23 mouse cellular contexts compared by ENCODE assay signal in genomic region chr17:85609621-85610392, GRCm38 (mm10). TPM values are rescaled to one million over a fixed set of nuclear protein-coding genes. Genes with fewer than 3 reads are reported as not detected.
DNase-seq lines count a peak whose midpoint lies in the region; ATAC-seq lines count a peak whose summit lies in the region.
"Had no signal": no experiment of that assay in that cellular context is flagged by ENCODE, and none has a peak within 500 bp of the region (broad histone marks: within the 10 kb centered on the region; RNA-seq: fewer than 3 reads in every experiment).

No protein-coding gene starts in this region.

- WGBS in hindbrain, embryonic 10.5 days = 3% methylated on average over 13 of the region's 13 CpGs
- WGBS in hindbrain, embryonic 13.5 days = 3% methylated on average over 13 of the region's 13 CpGs
- 11% methylated on average over 13 of the region's 13 CpGs for WGBS in embryonic facial prominence, embryonic 10.5 days

- no peak overlapping the region for H3K4me3 ChIP-seq in hindbrain, embryonic 10.5 days
- no peak overlapping the region for H3K4me3 ChIP-seq in hindbrain, embryonic 13.5 days
- H3K4me3 ChIP-seq in embryonic facial prominence, embryonic 10.5 days = peak overlapping the region; percentile 61; the same call in 1 of the 2 replicates
- H3K4me3 ChIP-seq: layer of hippocampus, adult 2 months; limb, embryonic 15.5 days; liver, embryonic 15.5 days; stomach, embryonic 15.5 days had no signal

- H3K36me3 ChIP-seq in hindbrain, embryonic 10.5 days = no peaks in the 10 kb centered on the region
- H3K36me3 ChIP-seq in hindbrain, embryonic 13.5 days = no peaks in the 10 kb centered on the region
- H3K36me3 ChIP-seq in embryonic facial prominence, embryonic 10.5 days (replicated peaks) = no peaks in the 10 kb centered on the region
- H3K36me3 ChIP-seq: limb, embryonic 15.5 days; liver, embryonic 15.5 days; stomach, embryonic 15.5 days had no signal

- H3K4me1 ChIP-seq in hindbrain, embryonic 10.5 days (replicated peaks) = peaks cover 23% of the 10 kb centered on the region
- H3K4me1 ChIP-seq in hindbrain, embryonic 13.5 days (replicated peaks) = peaks cover 8% of the 10 kb centered on the region
- H3K4me1 ChIP-seq in embryonic facial prominence, embryonic 10.5 days = peaks cover 34% of the 10 kb centered on the region
- H3K4me1 ChIP-seq: liver, embryonic 15.5 days had no signal

- no peak overlapping the region for H3K9ac ChIP-seq in hindbrain, embryonic 13.5 days
- H3K9ac ChIP-seq: limb, embryonic 15.5 days; liver, embryonic 15.5 days; stomach, embryonic 15.5 days had no signal

- H3K4me2 ChIP-seq in hindbrain, embryonic 13.5 days = no peak overlapping the region
- H3K4me2 ChIP-seq: limb, embryonic 15.5 days; liver, embryonic 15.5 days had no signal

- H3K27me3 ChIP-seq in hindbrain, embryonic 10.5 days (ENCODE audit: insufficient read depth, poor library complexity, severe bottlenecking) = peaks cover 100% of the 10 kb centered on the region
- peaks cover 93% of the 10 kb centered on the region for H3K27me3 ChIP-seq in hindbrain, embryonic 13.5 days
- peaks cover 100% of the 10 kb centered on the region for H3K27me3 ChIP-seq in embryonic facial prominence, embryonic 10.5 days (replicated peaks; ENCODE audit: low read depth, poor library complexity, severe bottlenecking)

- no peak overlapping the region for H3K27ac ChIP-seq in hindbrain, embryonic 10.5 days
- no peak overlapping the region for H3K27ac ChIP-seq in hindbrain, embryonic 13.5 days
- no peak overlapping the region for H3K27ac ChIP-seq in embryonic facial prominence, embryonic 10.5 days (replicated peaks)
- H3K27ac ChIP-seq: layer of hippocampus, adult 2 months; limb, embryonic 15.5 days; liver, embryonic 15.5 days; stomach, embryonic 15.5 days had no signal

- no peaks in the 10 kb centered on the region for H3K9me3 ChIP-seq in hindbrain, embryonic 10.5 days
- no peaks in the 10 kb centered on the region for H3K9me3 ChIP-seq in hindbrain, embryonic 13.5 days
- no peaks in the 10 kb centered on the region for H3K9me3 ChIP-seq in embryonic facial prominence, embryonic 10.5 days
- H3K9me3 ChIP-seq: limb, embryonic 15.5 days; liver, embryonic 15.5 days; stomach, embryonic 15.5 days had no signal

- DNase-seq in hindbrain, embryonic 10.5 days (ENCODE audit: low spot score) = peak; percentile 18
- peak; percentile 71 for DNase-seq in Muller cell, postnatal 12 days (ENCODE audit: inconsistent ontology term)
- peak; percentile 24 for DNase-seq in embryonic facial prominence, embryonic 10.5 days (ENCODE audit: low spot score)
- peak; percentile 36 for DNase-seq in retina, embryonic 14.5 days (ENCODE audit: low spot score)
- DNase-seq in urinary bladder, postnatal 25 days (ENCODE audit: low spot score) = no peak
- no peak for DNase-seq in layer of hippocampus, adult 9-11 months
- DNase-seq: adrenal gland, postnatal 10 days; cerebellum, adult 9-10 months; gastrocnemius, postnatal 25 days; kidney, adult 2 months; kidney, postnatal 14 days; right cerebral cortex, postnatal 25 days; thymus, adult 18-20 months had no signal

- no peak for ATAC-seq in hindbrain, embryonic 13.5 days (ENCODE audit: low FRiP score)
- ATAC-seq: activated CD4-positive, CD25-positive, alpha-beta regulatory T cell, adult 4 months; inflammation-experienced regulatory T-cells, adult 6 months; lung, postnatal 0 days had no signal

RNA-seq across cellular contexts. Expression of gene Six3, which starts 3.6 kb away (rescaled TPM):
- polyA plus RNA-seq in hindbrain, embryonic 10.5 days (2016; fragmentation: Nextera tagmentation; extraction: Ambion mirVana) = 0.46 and 1.9 TPM in 2 replicates
- 0.85 and 0.97 TPM in 2 replicates for polyA plus RNA-seq in hindbrain, embryonic 13.5 days (2015; fragmentation: Nextera tagmentation; extraction: Ambion mirVana)
- 8.8 and 13.1 TPM in 2 replicates for polyA plus RNA-seq in embryonic facial prominence, embryonic 10.5 days (2016; fragmentation: Nextera tagmentation; extraction: Ambion mirVana)
- polyA plus RNA-seq: activated CD4-positive, CD25-positive, alpha-beta regulatory T cell, adult 4 months; heart, embryonic 16.5 days; kidney, adult 2 months; limb, embryonic 15.5 days; liver, embryonic 15.5 days; lung, postnatal 0 days; neural tube, embryonic 14.5 days; stomach, embryonic 15.5 days had no signal

Comparison
In these comparisons a context has a peak if more than half of its experiments do, and no peak if none do; other contexts are left out.
1. DNase-seq: peak in hindbrain, embryonic 10.5 days (single experiment), Muller cell, postnatal 12 days (single experiment), embryonic facial prominence, embryonic 10.5 days (single experiment) and retina, embryonic 14.5 days (single experiment); none in urinary bladder, postnatal 25 days (single experiment) and layer of hippocampus, adult 9-11 months (single experiment).